Mouse (Mus musculus) adrenal gland, adult 2 months (tissue): ENCODE data around the gene Trhr2. TPM values are rescaled to one million over a fixed set of nuclear protein-coding genes. Genes with fewer than 3 reads are reported as not detected.

Experiments used
- DNase-seq: peaks from one replicate; pipeline ENCODE4 v3.0.0; 2021
- long read RNA-seq: library from polyadenylated mRNA; stranded (forward); transcript quantifications from one replicate; pipeline ENCODE4 v2.0.0, GENCODE M21; 2021
- polyA plus RNA-seq: library from polyadenylated mRNA; depleted of rRNA; stranded (reverse); fragments of >200 nt; gene quantifications from 2 replicates; pipeline ENCODE4 v1.2.3, GENCODE M21; 2012; rRNA removed
- total RNA-seq, 2 experiments: library from RNA; stranded (reverse); gene quantifications; 2 replicates each; pipeline ENCODE4 v1.2.3; 2021

The Trhr2 gene
- total RNA-seq (not detected), polyA plus RNA-seq (not detected in 2 replicates)
- long read RNA-seq: 0 reads

GRCm38 (mm10) chr8:122360696-122361416, at the start of gene Trhr2:
Gene Trhr2 (minus strand): TSS chr8:122360746.
- no peak for DNase-seq

- DNase-seq: no peak
These were observed 47.1 kb upstream of the Trhr2 start for GRCm38 (mm10) chr8:122407678-122408077.

GRCm38 (mm10) chr8:122405146-122405805, 44.7 kb upstream of the Trhr2 start:
- DNase-seq: no peak

- DNase-seq: no peak
These were observed 37.6 kb upstream of the Trhr2 start for GRCm38 (mm10) chr8:122398186-122398585.

- DNase-seq: no peak
These were observed 34.7 kb upstream of the Trhr2 start for GRCm38 (mm10) chr8:122395291-122395690.

- no peak for DNase-seq
These were observed 33.2 kb upstream of the Trhr2 start for GRCm38 (mm10) chr8:122393717-122394116.

- DNase-seq: no peak
These were observed 30.2 kb upstream of the Trhr2 start for GRCm38 (mm10) chr8:122390758-122391157.

- DNase-seq: no peak
These were observed 28.8 kb upstream of the Trhr2 start for GRCm38 (mm10) chr8:122389357-122389756.

GRCm38 (mm10) chr8:122383039-122383438, 22.5 kb upstream of the Trhr2 start:
- DNase-seq: no peak

- peak; percentile 99 for DNase-seq
These were observed 16.1 kb upstream of the Trhr2 start, which contains the start of gene Zc3h18 for GRCm38 (mm10) chr8:122376365-122377231. Gene Zc3h18 (plus strand): TSS chr8:122376609.

GRCm38 (mm10) chr8:122375751-122376364, 15.3 kb upstream of the Trhr2 start:
- DNase-seq: no peak

- no peak for DNase-seq
These were observed 14.8 kb upstream of the Trhr2 start for GRCm38 (mm10) chr8:122375320-122375719.

GRCm38 (mm10) chr8:122371706-122372105, 11.2 kb upstream of the Trhr2 start:
- DNase-seq: no peak

GRCm38 (mm10) chr8:122369665-122370064, 9.1 kb upstream of the Trhr2 start:
- DNase-seq: peak; percentile 69

GRCm38 (mm10) chr8:122368494-122368893, 7.9 kb upstream of the Trhr2 start:
- DNase-seq: no peak

GRCm38 (mm10) chr8:122362967-122363366, 2.4 kb upstream of the Trhr2 start:
- DNase-seq: no peak

GRCm38 (mm10) chr8:122362271-122362670, 1.7 kb upstream of the Trhr2 start:
- DNase-seq: no peak

GRCm38 (mm10) chr8:122359111-122359775, 1.3 kb downstream of the Trhr2 start:
- peak; percentile 42 for DNase-seq

GRCm38 (mm10) chr8:122357641-122358040, 2.9 kb downstream of the Trhr2 start:
- no peak for DNase-seq

- DNase-seq: no peak
These were observed 3.3 kb downstream of the Trhr2 start for GRCm38 (mm10) chr8:122357202-122357601.
